Mouse (Mus musculus) CH12.LX (cell line): ENCODE results near the gene Pkp4. TPM values are rescaled to one million over a fixed set of nuclear protein-coding genes. Genes with fewer than 3 reads are reported as not detected.

Experiments
- DNase-seq: peaks from one replicate; pipeline ENCODE4 v3.0.0-alpha.2; 2013; ENCODE audit errors: extremely low read depth
- H3K27ac ChIP-seq: 2 replicates; pipeline ENCODE4 v1.5.1; 2012; ENCODE audit warnings: low read depth, mild to moderate bottlenecking, control low read depth, moderate library complexity; ENCODE audit not compliant: insufficient read depth
- H3K27me3 ChIP-seq: replicated peaks from 2 replicates; pipeline ENCODE3; 2012; ENCODE audit warnings: inconsistent platforms
- H3K36me3 ChIP-seq, 2 experiments: replicated peaks in 1 of 2; 2 replicates each; pipeline versions ENCODE3 to v1.6.1; 2012; ENCODE audit warnings: inconsistent platforms in 1 of 2, low read length in 1 of 2, mild to moderate bottlenecking in 1 of 2, mixed read lengths in 1 of 2, moderate library complexity in 1 of 2; ENCODE audit not compliant: control insufficient read depth in 1 of 2, insufficient read depth in 1 of 2
- H3K4me1 ChIP-seq, 2 experiments: 2 replicates each; pipeline ENCODE4 v1.6.1; 2012; ENCODE audit warnings: inconsistent platforms in 1 of 2, moderate library complexity in 1 of 2; ENCODE audit not compliant: insufficient read depth in 2 of 2, control insufficient read depth in 1 of 2
- H3K4me2 ChIP-seq: 2 replicates; pipeline ENCODE4 v1.6.1; 2012; ENCODE audit warnings: low read depth, mild to moderate bottlenecking, control low read depth; ENCODE audit not compliant: poor library complexity, insufficient read depth, severe bottlenecking
- H3K4me3 ChIP-seq, 3 experiments: fragments of 150-350 bp in 1 of 3; sonication (generic) in 1 of 3; replicated peaks in 1 of 3; 2 replicates each; pipeline versions ENCODE3 to v1.5.1; 2011 to 2012; ENCODE audit warnings: low read depth in 2 of 3, low read length in 2 of 3, mild to moderate bottlenecking in 2 of 3, moderate library complexity in 2 of 3, control low read depth in 1 of 3, improper control_type of control experiment in 1 of 3, inconsistent platforms in 1 of 3, mixed read lengths in 1 of 3; ENCODE audit not compliant: poor library complexity in 1 of 3
- H3K79me2 ChIP-seq: replicated peaks from 2 replicates; pipeline ENCODE4 v1.6.1; 2012; ENCODE audit warnings: mild to moderate bottlenecking, moderate library complexity; ENCODE audit not compliant: control insufficient read depth, poor library complexity, insufficient read depth, severe bottlenecking; ENCODE audit errors: extremely low read depth
- H3K9ac ChIP-seq: 2 replicates; pipeline ENCODE4 v1.6.1; 2012; ENCODE audit warnings: low read depth, mild to moderate bottlenecking, control low read depth, moderate library complexity; ENCODE audit not compliant: insufficient read depth
- H3K9me3 ChIP-seq: replicated peaks from 2 replicates; pipeline ENCODE3; 2012; ENCODE audit warnings: low read length, inconsistent platforms, mixed read lengths
- BHLHE40 ChIP-seq: IDR thresholded peaks from 2 replicates; pipeline ENCODE4 v1.6.1; 2011; ENCODE audit warnings: mild to moderate bottlenecking, low read depth, low read length, improper control_type of control experiment
- CHD1 ChIP-seq: IDR thresholded peaks from 2 replicates; pipeline ENCODE4 v1.6.1; 2012; ENCODE audit warnings: low read depth, low read length, improper control_type of control experiment, inconsistent platforms
- CHD2 ChIP-seq: IDR thresholded peaks from 2 replicates; pipeline ENCODE4 v1.6.1; 2011; ENCODE audit warnings: low read length, improper control_type of control experiment
- CTCF ChIP-seq, 2 experiments: IDR thresholded peaks in 1 of 2; conservative IDR thresholded peaks in 1 of 2; 2 replicates each; pipeline ENCODE4 v1.5.1; 2011 to 2012; ENCODE audit warnings: low read depth in 2 of 2, low read length in 2 of 2, improper control_type of control experiment in 1 of 2, inconsistent platforms in 1 of 2, mild to moderate bottlenecking in 1 of 2, moderate library complexity in 1 of 2
- ELF1 ChIP-seq: IDR thresholded peaks from 2 replicates; pipeline ENCODE4 v1.6.1; 2014; ENCODE audit warnings: low read depth, mild to moderate bottlenecking, inconsistent platforms, low read length, improper control_type of control experiment
- GABPA ChIP-seq: IDR thresholded peaks from 2 replicates; pipeline ENCODE4 v1.6.1; 2012; ENCODE audit warnings: low read depth, low read length, improper control_type of control experiment, inconsistent platforms; ENCODE audit not compliant: insufficient replicate concordance
- IRF4 ChIP-seq: IDR thresholded peaks from 2 replicates; pipeline ENCODE4 v1.6.1; 2014; ENCODE audit warnings: low read depth, mild to moderate bottlenecking, inconsistent platforms, low read length, improper control_type of control experiment
- JUN ChIP-seq: IDR thresholded peaks from 2 replicates; pipeline ENCODE4 v1.6.1; 2011; ENCODE audit warnings: low read depth, mild to moderate bottlenecking, low read length, improper control_type of control experiment, moderate library complexity; ENCODE audit not compliant: insufficient read depth
- MAX ChIP-seq: IDR thresholded peaks from 2 replicates; pipeline ENCODE4 v1.6.1; 2011; ENCODE audit warnings: low read length, improper control_type of control experiment
- MAZ ChIP-seq: IDR thresholded peaks from 2 replicates; pipeline ENCODE4 v1.6.1; 2012; ENCODE audit warnings: low read depth, mild to moderate bottlenecking, inconsistent platforms, low read length, improper control_type of control experiment, moderate library complexity
- MEF2A ChIP-seq: IDR thresholded peaks from 2 replicates; pipeline ENCODE4 v1.6.1; 2014; ENCODE audit warnings: low read depth, mild to moderate bottlenecking, inconsistent platforms, low read length, improper control_type of control experiment, borderline replicate concordance
- MXI1 ChIP-seq: IDR thresholded peaks from 2 replicates; pipeline ENCODE4 v1.6.1; 2011; ENCODE audit warnings: mild to moderate bottlenecking, low read depth, low read length, improper control_type of control experiment
- MYC ChIP-seq: IDR thresholded peaks from 2 replicates; pipeline ENCODE4 v1.6.1; 2011; ENCODE audit warnings: low read depth, mild to moderate bottlenecking, improper control_type of control experiment, low read length
- NELFE ChIP-seq: IDR thresholded peaks from 2 replicates; pipeline ENCODE4 v1.6.1; 2011; ENCODE audit warnings: low read depth, low read length, improper control_type of control experiment
- POLR2A ChIP-seq: IDR thresholded peaks from 2 replicates; pipeline ENCODE4 v1.6.1; 2011; ENCODE audit warnings: low read depth, mild to moderate bottlenecking, improper control_type of control experiment, low read length
- POLR2AphosphoS2 ChIP-seq: IDR thresholded peaks from 2 replicates; pipeline ENCODE4 v1.6.1; 2011; ENCODE audit warnings: low read depth, low read length, improper control_type of control experiment
- RAD21 ChIP-seq: IDR thresholded peaks from 2 replicates; pipeline ENCODE4 v1.6.1; 2011; ENCODE audit warnings: low read depth, mild to moderate bottlenecking, low read length, improper control_type of control experiment, moderate library complexity
- SIN3A ChIP-seq: IDR thresholded peaks from 2 replicates; pipeline ENCODE4 v1.6.1; 2012; ENCODE audit warnings: low read length, improper control_type of control experiment, inconsistent platforms
- SMC3 ChIP-seq: IDR thresholded peaks from 2 replicates; pipeline ENCODE4 v1.6.1; 2011; ENCODE audit warnings: low read depth, low read length, improper control_type of control experiment
- TBP ChIP-seq: conservative IDR thresholded peaks from 2 replicates; pipeline ENCODE4 v1.6.1; 2011; ENCODE audit warnings: low read depth, low read length, improper control_type of control experiment
- USF1 ChIP-seq: IDR thresholded peaks from 2 replicates; pipeline ENCODE4 v1.6.1; 2014; ENCODE audit warnings: low read depth, mild to moderate bottlenecking, inconsistent platforms, low read length, improper control_type of control experiment
- USF2 ChIP-seq: conservative IDR thresholded peaks from 2 replicates; pipeline ENCODE4 v1.6.1; 2011; ENCODE audit warnings: low read depth, low read length, improper control_type of control experiment
- ZNF384 ChIP-seq: IDR thresholded peaks from 2 replicates; pipeline ENCODE4 v1.6.1; 2012; ENCODE audit warnings: low read depth, low read length, improper control_type of control experiment, inconsistent platforms
- dilution Hi-C: fragments of 300-500 bp; cut with MboI; formaldehyde crosslinking; loops from 2 replicates; pipeline ENCODE4 v1.14.3; 2020; ENCODE audit warnings: low sequenced_read_pairs; ENCODE audit not compliant: extremely low pct_unique_long_range_greater_than_20kb, extremely low pct_ligation_motif_present
- in situ Hi-C: fragments of 300-500 bp; cut with MboI; formaldehyde crosslinking; loops from 3 replicates; pipeline ENCODE4 v1.14.3; 2019; ENCODE audit warnings: low sequenced_read_pairs, low pct_ligation_motif_present, low pct_unique_long_range_greater_than_20kb, mixed read lengths
- polyA plus RNA-seq: library from polyadenylated mRNA; unstranded; fragments of >175 nt; gene quantifications from 2 replicates; pipeline ENCODE4 v1.2.1, GENCODE M21; 2012; ENCODE audit warnings: low read depth; ENCODE audit not compliant: insufficient read length
- total RNA-seq, 2 experiments: library from RNA; depleted of rRNA; stranded (reverse); fragments of 300-350 nt in 1 of 2; fragments of >200 nt in 1 of 2; gene quantifications; 2 replicates each; pipeline ENCODE4 v1.2.3; 2012 to 2014

Gene Pkp4
- total and polyA plus RNA-seq, 3 experiments = not detected

DNA sequence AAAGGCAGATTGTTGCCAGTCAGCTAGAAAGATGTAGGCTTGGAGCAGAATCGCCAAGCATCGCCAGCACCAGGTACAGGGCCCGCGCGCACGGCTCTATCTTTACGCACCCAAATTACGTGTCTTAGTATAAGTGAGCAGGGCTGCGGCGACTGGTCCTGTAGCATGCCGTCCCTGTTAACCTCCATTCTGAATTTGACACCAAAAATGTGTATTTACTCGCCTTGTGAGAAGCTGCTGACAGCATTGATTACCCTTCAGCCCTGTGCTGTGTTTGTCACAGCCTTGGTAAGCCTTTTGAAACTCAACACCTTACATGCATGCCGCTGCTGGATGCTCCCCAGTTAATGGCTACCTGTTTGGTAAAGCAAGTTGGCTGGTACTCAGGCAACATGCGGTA is 105.8 kb downstream of the Pkp4 start:
- in situ Hi-C loops (no loop called here), dilution Hi-C loops (no loop called here)
- Histone ChIP-seq H3K27ac (no peak overlapping the region), H3K4me1 (no peaks in the 10 kb centered on the region), H3K9me3 (peaks cover 61% of the 10 kb centered on the region), H3K4me3 (no peak overlapping the region), H3K79me2 (no peaks in the 10 kb centered on the region), H3K36me3 (no peaks in the 10 kb centered on the region), H3K9ac (no peak overlapping the region), H3K4me2 (no peak overlapping the region), H3K27me3 (no peaks in the 10 kb centered on the region)
- DNase-seq = no peak
- TF ChIP-seq CTCF (conservative IDR thresholded peaks at IDR 0.05 in 1 of 2, IDR thresholded peaks at IDR 0.05 in 1 of 2; ENCODE audit: low read depth in 2 of 2, low read length in 2 of 2) (no peak), TBP (no peak), ZNF384 (no peak), SMC3 (no peak), USF1 (no peak), MAX (no peak)

GRCm38 (mm10) chr2:59271835-59272234 is 111.2 kb downstream of the Pkp4 start:
- no peak overlapping the region for H3K9ac ChIP-seq
- in situ Hi-C loops (no loop called here), dilution Hi-C loops (no loop called here)
- no peaks in the 10 kb centered on the region for H3K27me3 ChIP-seq
- no peaks in the 10 kb centered on the region for H3K4me1 ChIP-seq
- no peaks in the 10 kb centered on the region for H3K79me2 ChIP-seq
- DNase-seq = no peak
- no peak overlapping the region for H3K4me2 ChIP-seq
- H3K36me3 ChIP-seq = no peaks in the 10 kb centered on the region
- no peak overlapping the region for H3K4me3 ChIP-seq
- no peak overlapping the region for H3K27ac ChIP-seq
- TF ChIP-seq ZNF384 (no peak), MXI1 (no peak), RAD21 (no peak), USF1 (no peak), CHD1 (no peak), GABPA (no peak), POLR2A (no peak), CTCF (conservative IDR thresholded peaks at IDR 0.05 in 1 of 2, IDR thresholded peaks at IDR 0.05 in 1 of 2; ENCODE audit: low read depth in 2 of 2, low read length in 2 of 2) (no peak), IRF4 (no peak), MAZ (no peak), JUN (no peak), POLR2AphosphoS2 (no peak), USF2 (no peak)
- peaks cover 63% of the 10 kb centered on the region for H3K9me3 ChIP-seq

GRCm38 (mm10) chr2:59272713-59273112 is 112.1 kb downstream of the Pkp4 start:
- no peaks in the 10 kb centered on the region for H3K36me3 ChIP-seq
- in situ Hi-C loops = no loop called here

More at GRCm38 (mm10) chr2:59272713-59273112, 112.1 kb downstream of the Pkp4 start:
- no peak for DNase-seq
- H3K4me1 ChIP-seq = no peaks in the 10 kb centered on the region
- H3K27ac ChIP-seq = no peak overlapping the region
- no peak overlapping the region for H3K4me3 ChIP-seq
- dilution Hi-C loops = no loop called here
- H3K79me2 ChIP-seq = no peaks in the 10 kb centered on the region
- TF ChIP-seq MYC (no peak), NELFE (no peak), MEF2A (no peak), SIN3A (no peak), CHD2 (no peak), BHLHE40 (no peak), ELF1 (no peak)
- H3K4me2 ChIP-seq = no peak overlapping the region
- no peaks in the 10 kb centered on the region for H3K27me3 ChIP-seq
- H3K9me3 ChIP-seq = peaks cover 64% of the 10 kb centered on the region
- no peak overlapping the region for H3K9ac ChIP-seq
